Mouse (Mus musculus) left cerebral cortex, adult 8-10 months (tissue): ENCODE data around the gene Ttc33. TPM values are rescaled to one million over a fixed set of nuclear protein-coding genes. Genes with fewer than 3 reads are reported as not detected.
"Not testable (repeated sequence)": the region's sequence is repeated elsewhere in the genome, so short reads cannot be mapped to it uniquely, and the experiment has no call there.

ENCODE experiments used
- DNase-seq, 2 experiments: peaks; one replicate each; pipeline ENCODE4 v3.0.0; 2022; ENCODE audit warnings: low spot score in 2 of 2
- total RNA-seq, 4 experiments: library from RNA; stranded (reverse); gene quantifications; 2 replicates each; pipeline ENCODE4 v1.2.4; 2022

Gene Ttc33
- total RNA-seq, 4 experiments from 2014 or later = 81.2 to 100 (median 86.1) TPM

- DNase-seq = no peak
Measured at GRCm38 (mm10) chr15:5184668-5185330, 526 bp upstream of the Ttc33 start.

DNA sequence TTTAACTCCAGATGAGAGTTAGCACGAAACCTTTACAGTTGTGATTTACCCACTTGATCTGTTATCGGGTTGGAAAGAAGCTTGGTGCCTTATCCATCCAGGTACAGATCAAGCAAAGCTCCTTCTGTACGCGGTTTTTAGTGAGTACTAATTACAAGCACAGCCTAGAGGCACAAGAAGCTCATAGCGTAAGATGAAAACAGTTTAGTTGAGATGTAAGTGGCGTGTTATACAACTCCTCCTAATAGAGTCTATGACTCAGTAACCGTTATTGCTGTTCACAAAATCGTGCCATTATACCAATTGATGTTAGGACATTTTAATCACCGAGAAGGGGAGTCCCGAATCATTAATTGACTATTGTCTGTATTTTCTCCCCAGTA is 959 bp downstream of the Ttc33 start:
- DNase-seq = no peak

GRCm38 (mm10) chr15:5187116-5187515 is 1.8 kb downstream of the Ttc33 start:
- no peak for DNase-seq

GRCm38 (mm10) chr15:5188029-5188428 is 2.7 kb downstream of the Ttc33 start:
- DNase-seq = no peak

DNA sequence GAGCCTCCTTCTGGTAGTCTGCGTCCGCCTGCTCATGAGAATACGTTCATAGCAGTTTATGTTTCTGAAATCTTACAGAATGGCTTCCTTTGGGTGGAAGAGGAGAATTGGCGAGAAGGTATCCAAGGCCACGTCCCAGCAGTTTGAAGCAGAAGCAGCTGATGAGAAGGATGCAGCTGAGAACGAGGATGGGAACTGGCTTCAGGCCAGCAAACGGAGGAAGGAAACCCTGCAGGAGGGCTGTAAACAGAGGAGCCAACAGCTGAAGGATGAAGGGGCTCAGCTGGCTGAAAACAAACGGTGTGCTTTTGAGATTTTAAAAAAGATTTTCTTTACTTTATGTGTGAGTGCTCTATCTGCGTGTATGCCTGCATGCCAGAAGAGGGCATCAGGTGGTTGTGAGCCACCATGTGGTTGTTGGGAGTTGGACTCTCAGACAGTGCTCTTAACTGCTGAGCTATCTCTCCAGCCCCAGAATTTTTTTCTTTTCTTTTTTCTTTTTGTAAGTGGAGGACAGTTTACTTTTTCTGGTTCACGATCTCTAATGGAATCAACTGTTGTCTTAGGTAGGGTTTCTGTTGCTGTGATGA is 4.3 kb downstream of the Ttc33 start:
- no peak for DNase-seq

GRCm38 (mm10) chr15:5193833-5194232 is 8.5 kb downstream of the Ttc33 start:
- no peak for DNase-seq

- no peak for DNase-seq
Measured at GRCm38 (mm10) chr15:5194446-5194845, 9.1 kb downstream of the Ttc33 start.

GRCm38 (mm10) chr15:5194931-5195330 is 9.6 kb downstream of the Ttc33 start:
- DNase-seq = no peak

- DNase-seq = no peak
Measured at GRCm38 (mm10) chr15:5195987-5196514, 10.7 kb downstream of the Ttc33 start.

DNA sequence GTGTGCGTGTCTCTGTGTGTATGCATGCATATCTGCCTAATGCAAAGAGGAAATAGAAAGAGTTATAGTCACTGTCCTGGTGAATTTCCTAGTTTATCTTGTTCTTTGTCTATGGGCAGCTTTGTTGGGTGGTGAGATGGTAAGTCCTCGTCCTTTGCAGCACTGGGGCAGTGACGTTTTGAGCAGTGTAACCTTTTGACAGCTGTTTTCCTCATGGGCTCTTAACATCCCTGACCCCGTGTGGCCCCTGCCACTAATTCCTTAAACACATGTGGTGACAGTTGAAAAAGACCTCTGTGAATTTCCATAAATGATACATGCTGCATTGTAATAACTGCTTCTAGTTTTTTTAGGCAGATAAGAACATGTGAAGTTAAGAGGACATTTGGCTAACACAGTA is 11.4 kb downstream of the Ttc33 start:
- DNase-seq = no peak

GRCm38 (mm10) chr15:5205222-5205621 is 19.9 kb downstream of the Ttc33 start:
- DNase-seq = no peak

DNA sequence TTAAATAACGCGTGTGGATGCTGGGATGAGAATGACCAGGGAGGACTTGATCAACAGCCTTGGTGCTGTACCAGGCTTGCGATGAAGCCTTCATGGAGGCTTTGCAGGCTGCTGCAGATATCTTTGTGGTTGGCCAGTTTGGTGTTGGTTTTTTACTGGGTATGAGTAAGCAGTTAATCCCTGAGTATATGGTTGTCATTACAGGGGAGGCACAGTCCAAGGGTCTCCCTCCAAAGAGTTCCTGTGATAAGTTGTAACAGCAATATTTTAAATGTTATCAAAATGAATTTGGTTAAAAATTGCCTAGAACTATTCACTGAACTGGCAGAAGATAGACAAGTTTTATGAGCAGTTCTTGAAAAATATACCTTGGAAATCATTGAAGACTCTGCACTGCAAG is 23.8 kb downstream of the Ttc33 start:
- DNase-seq = no peak

DNA sequence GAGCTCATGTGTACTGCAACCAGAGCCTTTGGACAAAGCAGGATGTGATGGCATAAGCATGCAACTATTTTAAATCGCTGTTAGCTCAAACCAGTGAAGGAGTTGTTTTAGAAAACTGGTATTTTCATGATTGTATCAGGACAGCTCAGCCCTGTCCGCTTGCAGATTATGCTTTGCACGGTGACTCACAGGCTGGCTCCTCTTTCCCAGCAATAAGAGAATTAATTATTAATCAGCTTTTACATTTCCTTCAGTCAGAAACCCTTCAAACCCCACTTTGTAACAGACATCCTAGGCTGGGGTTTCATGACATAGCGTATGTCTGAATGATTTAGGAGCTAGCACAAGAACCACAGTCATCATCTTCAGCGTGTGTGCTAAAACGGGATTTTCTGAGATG is 35.2 kb downstream of the Ttc33 start:
- no peak for DNase-seq

DNA sequence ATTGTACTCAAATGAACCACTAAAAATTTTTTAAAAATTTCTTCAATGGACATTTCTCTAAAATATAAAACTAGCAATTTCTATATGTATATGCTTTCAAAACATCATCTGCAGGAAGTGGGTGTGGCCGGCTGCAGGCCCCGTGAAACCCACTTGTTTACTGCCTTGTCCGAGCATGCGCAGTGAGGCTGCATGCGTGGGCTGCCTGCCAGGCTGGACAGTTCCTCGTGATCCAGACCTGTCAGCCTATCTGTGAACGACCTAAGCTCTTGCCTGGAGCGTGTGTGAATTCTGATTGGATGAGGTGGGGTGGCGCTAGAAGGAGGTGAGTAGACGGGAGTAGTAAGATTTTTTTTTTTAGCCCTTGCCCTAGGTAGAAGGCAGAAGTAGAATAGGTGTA is 45.4 kb downstream of the Ttc33 start:
- not testable (repeated sequence) for DNase-seq

DNA sequence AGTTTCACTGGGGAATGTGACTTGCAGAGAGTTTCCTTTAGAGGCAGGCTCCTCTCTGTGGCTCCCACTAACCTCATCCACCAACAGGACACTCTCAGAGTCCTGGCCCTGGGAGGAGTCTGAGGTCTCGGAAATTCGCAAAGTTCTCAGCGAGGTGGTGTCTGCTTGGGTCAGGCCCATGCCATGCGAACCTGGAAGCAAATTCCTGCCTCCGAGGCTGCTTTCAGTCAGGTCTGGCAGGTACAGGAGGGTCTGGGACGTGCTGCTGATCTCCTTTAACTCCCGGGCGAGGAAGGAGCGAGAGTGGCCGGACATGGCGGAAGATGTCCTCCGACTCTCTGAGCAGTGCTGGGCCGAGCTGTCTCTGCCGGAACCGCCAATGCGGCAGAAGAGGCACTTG is 49.3 kb downstream of the Ttc33 start:
- DNase-seq = no peak

DNA sequence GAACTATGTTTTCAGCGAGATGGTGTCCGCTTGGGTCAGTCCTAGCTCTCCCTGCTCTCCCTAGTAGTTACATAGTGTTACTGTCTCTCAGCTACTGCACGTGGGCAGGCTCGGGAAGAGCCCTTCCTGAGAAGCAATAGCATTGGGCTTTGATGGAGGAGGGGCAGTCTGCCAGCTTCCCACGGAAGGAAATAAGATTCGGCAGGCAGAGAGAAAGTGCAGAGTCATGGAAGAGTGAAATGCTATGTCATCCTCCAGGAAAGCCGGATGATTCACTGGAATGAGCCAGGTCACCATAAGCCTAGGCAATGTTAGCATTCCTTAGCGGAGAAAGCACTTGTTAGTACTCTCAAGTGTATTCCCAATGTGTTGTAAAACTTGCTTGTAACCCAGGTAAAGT is 50.2 kb downstream of the Ttc33 start:
- DNase-seq = peak in 1 of 2 experiments; percentile 33

- peak; percentile 25 to 40 for DNase-seq
Measured at GRCm38 (mm10) chr15:5236538-5236937, 51.2 kb downstream of the Ttc33 start.

- no peak for DNase-seq
Measured at GRCm38 (mm10) chr15:5237012-5237660, 51.8 kb downstream of the Ttc33 start.

- DNase-seq = no peak
Measured at GRCm38 (mm10) chr15:5238073-5238472, 52.7 kb downstream of the Ttc33 start.

DNA sequence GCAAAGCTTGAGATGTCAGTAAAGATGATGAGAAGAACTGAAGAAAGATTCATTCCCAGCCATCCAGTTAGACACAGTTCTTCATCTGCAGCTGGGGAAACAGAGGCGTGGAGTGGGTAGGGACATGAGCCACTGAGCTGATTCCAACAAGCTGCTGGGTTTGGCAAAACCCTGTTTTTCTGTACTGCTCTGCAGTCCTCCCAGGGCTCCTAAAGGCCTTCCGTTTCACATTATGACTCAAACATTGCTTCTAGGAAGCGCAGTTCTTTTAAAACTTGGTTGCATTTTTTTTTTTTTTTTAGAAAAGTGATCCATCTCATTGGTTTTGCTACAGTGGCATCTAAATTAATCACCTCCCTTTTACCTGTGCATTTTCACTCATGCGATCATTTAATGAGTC is 53.2 kb downstream of the Ttc33 start:
- DNase-seq = no peak

DNA sequence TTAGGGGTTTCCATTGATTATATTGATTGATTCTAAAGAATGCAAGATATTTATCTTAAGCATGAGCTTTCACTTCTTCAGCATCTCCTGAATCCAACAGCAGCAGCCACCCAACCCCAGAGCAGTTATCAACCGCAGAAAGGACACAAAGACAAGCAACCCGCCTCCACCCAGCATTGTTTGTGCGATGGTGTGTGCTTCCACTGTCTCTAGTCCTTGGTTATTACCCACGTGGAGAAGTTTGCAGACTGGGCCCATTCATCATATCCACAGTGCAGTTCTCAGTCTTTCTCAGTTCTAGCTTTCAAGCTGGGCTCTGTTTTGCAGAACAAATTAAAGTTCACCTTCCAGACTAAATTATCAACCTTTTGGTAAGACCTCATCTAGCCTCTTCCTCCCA is 54.0 kb downstream of the Ttc33 start:
- no peak for DNase-seq

- DNase-seq = no peak
Measured at GRCm38 (mm10) chr15:5239901-5240300, 54.6 kb downstream of the Ttc33 start.

GRCm38 (mm10) chr15:5240360-5240759 is 55.0 kb downstream of the Ttc33 start:
- no peak for DNase-seq
